Mouse (Mus musculus): ENCODE measurements around the gene Ptrh1.
A peak's percentile ranks its signal among the peaks of the same experiment; 100 is the strongest.

The Ptrh1 gene

GRCm38 (mm10) chr2:32798251-32798962 is 22.8 kb downstream of the Ptrh1 start:
- DNase-seq = no peak

- DNase-seq = no peak
Observed at GRCm38 (mm10) chr2:32808816-32809566, 33.4 kb downstream of the Ptrh1 start.

- DNase-seq = no peak
Observed at GRCm38 (mm10) chr2:32811959-32812358, 36.4 kb downstream of the Ptrh1 start.

- no peak for DNase-seq
Observed at GRCm38 (mm10) chr2:32816497-32816896, 40.9 kb downstream of the Ptrh1 start.

DNA sequence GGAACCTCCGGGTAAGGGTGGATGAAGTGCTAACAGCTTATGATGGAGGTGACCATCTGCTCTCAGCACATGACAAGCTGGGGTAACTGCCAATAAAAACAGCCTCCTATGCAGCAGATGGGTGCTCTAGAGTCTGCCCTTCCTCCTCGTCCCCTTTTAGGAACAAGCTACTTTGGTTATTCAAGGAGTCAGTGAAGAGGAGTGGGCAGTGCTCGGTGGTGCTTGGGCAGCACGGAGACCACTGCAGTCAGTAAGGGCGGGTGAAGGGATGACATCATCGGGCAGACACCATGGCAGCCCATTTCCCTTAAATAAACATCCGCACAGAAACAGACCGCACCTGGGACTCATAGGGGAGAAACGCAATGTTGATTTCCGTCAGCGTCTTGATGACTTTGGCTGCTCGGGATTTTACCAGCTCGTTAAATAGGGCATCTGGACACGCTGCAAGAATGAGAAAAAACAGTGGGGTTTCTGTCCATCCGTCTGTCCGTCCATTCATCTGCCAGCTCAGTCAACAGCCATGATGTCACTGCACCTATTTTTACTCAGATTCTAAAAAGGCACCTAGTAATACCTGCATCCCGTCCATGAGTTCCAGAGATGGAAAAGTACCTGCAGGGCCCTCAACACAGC is 41.5 kb downstream of the Ptrh1 start:
- DNase-seq = no peak

GRCm38 (mm10) chr2:32817589-32817988 is 42.0 kb downstream of the Ptrh1 start:
- DNase-seq = no peak

DNA sequence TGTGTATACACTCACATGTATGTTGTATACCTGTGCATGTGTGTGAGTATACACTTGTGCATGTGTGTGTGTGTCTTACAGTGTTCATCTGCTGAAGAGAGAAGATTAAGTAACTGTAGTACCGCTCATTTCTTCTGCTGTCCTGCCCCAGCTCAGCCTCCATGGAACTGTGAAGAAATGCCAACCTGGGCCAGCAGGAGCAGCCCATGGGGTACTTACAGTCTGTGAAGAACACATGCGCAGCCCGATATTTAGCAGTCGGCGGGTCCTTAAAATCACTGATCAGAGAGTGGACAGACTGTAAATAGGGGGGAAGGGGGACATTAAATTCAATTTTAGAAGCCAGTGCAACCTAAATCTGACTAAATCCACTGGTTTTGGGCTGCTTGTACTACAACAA is 42.6 kb downstream of the Ptrh1 start:
- DNase-seq = no peak

- DNase-seq = peak; percentile 76
Observed at GRCm38 (mm10) chr2:32821041-32821802, 45.6 kb downstream of the Ptrh1 start.

- no peak for DNase-seq
Observed at GRCm38 (mm10) chr2:32822643-32823042, 47.1 kb downstream of the Ptrh1 start.

DNA sequence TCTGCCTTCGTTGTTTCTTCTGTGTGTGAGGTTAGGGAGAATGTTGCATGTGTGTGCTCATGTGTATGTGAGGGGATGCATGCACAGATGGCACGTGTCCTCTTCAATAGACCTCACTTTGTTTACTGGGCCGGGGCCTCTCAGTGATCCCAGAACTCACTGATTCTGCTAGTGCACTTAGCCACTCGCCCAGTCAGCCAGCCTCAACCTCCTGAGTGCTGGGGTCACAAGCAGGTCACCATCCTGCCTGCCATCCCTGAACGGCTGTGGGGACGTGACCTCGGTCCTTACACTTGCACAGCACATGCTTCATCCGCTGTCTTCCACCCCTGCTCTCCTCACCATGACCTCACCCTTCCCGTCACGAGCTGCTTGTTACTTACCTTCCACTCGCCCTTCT is 47.6 kb downstream of the Ptrh1 start:
- no peak for DNase-seq

GRCm38 (mm10) chr2:32823579-32824154 is 48.1 kb downstream of the Ptrh1 start:
- no peak for DNase-seq

DNA sequence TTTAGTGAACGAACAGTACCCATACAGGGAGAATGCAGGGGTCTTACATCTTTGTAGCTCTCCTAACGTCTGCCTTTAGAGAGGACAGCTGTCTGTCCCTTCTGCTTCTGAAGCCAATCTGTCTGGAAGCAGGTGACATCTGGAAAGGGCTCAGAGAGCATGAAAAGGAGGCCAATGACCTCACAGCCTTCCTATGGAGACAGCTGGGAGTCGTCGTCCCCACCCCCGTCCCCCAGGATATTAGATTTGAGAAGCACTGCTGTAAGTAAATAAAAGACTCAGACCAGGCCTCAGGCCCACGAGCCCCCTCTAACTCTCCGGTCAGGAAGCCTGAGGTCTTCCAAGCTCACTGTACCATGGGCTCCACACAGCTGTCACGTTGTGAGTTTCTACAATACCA is 48.6 kb downstream of the Ptrh1 start:
- DNase-seq = no peak

GRCm38 (mm10) chr2:32824778-32825177 is 49.2 kb downstream of the Ptrh1 start:
- no peak for DNase-seq

DNA sequence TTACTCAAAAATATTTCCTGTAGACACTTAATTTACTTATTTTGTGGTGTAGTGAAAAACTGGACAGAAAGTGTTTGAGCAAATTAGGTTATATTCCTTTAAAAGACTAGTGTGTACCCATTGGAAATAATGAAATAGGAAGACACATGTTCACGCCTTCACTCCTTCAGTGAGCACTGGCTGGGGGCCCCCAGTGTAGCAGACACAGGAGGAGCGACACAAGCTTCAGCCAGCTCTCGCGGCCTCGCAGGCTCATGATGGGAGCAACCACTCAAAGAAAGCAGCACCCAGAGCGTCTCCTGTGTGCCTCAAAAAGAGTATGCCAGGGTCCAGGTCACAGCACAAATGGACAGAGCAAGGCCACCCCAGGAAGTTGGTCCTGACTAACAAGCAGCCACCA is 50.2 kb downstream of the Ptrh1 start:
- no peak for DNase-seq
